Mouse (Mus musculus) gastrocnemius, postnatal 36 days (tissue): ENCODE data around the gene Ttll11. TPM values are rescaled to one million over a fixed set of nuclear protein-coding genes. Genes with fewer than 3 reads are reported as not detected.

ENCODE experiments used
- DNase-seq, 2 experiments: peaks; one replicate each; pipeline ENCODE4 v3.0.0; 2022
- intact Hi-C: fragments of 180-260 bp; cut with DNase I; formaldehyde crosslinking; loops from one replicate; pipeline ENCODE4 v1.15.1; 2025
- total RNA-seq, 2 experiments: library from RNA; stranded (reverse); gene quantifications; 2 replicates each; pipeline ENCODE4 v1.2.3; 2021

Gene Ttll11
- total RNA-seq, 2 experiments from 2014 or later: 2.7 TPM

GRCm38 (mm10) chr2:35712611-35713010, 267.1 kb downstream of the Ttll11 start:
- intact Hi-C loops: no loop called here

GRCm38 (mm10) chr2:35703241-35703640, 276.5 kb downstream of the Ttll11 start:
- DNase-seq: no peak
- intact Hi-C loops: no loop called here

More at GRCm38 (mm10) chr2:35712611-35713010, 267.1 kb downstream of the Ttll11 start:
- no peak for DNase-seq

GRCm38 (mm10) chr2:35702608-35703007, 277.1 kb downstream of the Ttll11 start:
- DNase-seq: no peak
- intact Hi-C loops: no loop called here

GRCm38 (mm10) chr2:35702001-35702400, 277.7 kb downstream of the Ttll11 start:
- intact Hi-C loops: no loop called here
- DNase-seq: no peak

Other genes starting within 250 kb of the Ttll11 start
- 100 to 1,000 TPM; 365 to 379 TPM for gene Ndufa8, start 69.5 kb upstream of the Ttll11 start, total RNA-seq
- gene Morn5, start 69.5 kb upstream of the Ttll11 start, total RNA-seq: not detected
- gene Lhx6, start 125.5 kb upstream of the Ttll11 start, total RNA-seq: 1 to 10 TPM; 2.4 to 2.8 TPM
- gene Mrrf, start 156.5 kb upstream of the Ttll11 start, total RNA-seq: 10 to 100 TPM; 13.5 to 18.8 TPM
- gene Rbm18, start 156.9 kb upstream of the Ttll11 start, total RNA-seq: 10 to 100 TPM; 28.9 to 31.1 TPM